Mouse (Mus musculus) lung, postnatal 25 days (tissue): ENCODE measurements around the gene Slc8a2.

Experiments used
- DNase-seq: peaks from one replicate; pipeline ENCODE4 v3.0.0; 2022; ENCODE audit warnings: low spot score

The Slc8a2 gene

DNA sequence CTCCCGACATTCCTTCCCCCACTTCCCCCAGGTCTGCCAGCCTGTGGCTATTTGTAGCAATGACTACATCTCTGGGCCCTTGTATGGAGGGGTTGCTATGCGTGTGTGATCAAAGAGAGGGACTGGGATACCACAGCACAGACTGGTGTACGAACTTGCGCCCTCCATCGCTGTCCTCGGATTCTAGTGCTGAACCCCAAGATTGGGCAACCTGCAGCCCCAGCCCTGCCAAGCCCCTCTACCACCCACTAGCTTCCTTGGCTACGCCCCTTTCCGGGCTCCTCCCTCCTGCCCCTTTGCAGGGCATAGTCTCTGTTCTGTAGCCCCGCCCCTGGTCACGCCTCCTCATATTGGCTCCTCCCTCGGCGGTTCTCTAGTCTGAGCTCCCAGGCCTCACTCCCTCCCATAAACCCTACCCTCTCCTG lies at the start of gene Slc8a2:
TSS of gene Slc8a2 (plus strand) at position 406 of the 425 bp plus-strand sequence.
- peak; percentile 60 for DNase-seq

DNA sequence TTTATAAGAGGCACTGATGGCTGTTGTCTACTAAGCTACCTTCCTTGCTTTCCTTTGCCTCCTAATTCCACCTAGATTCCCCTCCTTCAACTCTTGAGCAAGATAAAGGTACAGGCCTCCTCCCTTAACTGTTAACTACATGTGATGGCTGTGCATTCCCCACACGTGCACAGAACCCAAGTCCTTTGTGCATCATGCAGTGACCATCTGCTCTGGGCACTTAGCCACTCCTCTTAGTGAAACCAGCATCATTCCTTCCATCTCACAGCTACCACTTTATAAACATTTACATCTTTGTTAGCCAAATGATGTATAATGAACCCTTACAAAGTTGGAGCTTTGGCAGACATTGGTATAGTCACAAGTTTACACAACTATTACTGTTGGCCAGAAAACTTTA lies 49.7 kb upstream of the Slc8a2 start:
- no peak for DNase-seq

DNA sequence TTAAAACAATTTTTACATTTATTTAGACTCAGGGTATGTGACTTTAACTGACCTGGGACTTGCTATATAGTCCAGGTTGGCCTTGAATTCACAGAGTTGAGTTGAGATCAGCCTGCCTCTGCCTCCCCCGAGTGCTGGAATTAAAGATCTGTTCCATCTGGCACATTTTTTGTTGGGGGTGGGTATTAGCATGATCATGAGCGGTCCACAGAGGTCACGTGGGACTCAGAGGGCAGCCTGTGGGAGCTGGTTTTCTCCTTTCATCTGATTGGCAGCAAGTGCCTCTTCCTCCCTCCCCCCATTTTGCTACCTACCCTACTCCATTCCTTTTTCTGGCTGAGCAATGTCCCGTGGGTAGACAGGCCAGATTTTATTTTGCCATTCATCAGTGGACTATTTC lies 49.0 kb upstream of the Slc8a2 start:
- DNase-seq = no peak

DNA sequence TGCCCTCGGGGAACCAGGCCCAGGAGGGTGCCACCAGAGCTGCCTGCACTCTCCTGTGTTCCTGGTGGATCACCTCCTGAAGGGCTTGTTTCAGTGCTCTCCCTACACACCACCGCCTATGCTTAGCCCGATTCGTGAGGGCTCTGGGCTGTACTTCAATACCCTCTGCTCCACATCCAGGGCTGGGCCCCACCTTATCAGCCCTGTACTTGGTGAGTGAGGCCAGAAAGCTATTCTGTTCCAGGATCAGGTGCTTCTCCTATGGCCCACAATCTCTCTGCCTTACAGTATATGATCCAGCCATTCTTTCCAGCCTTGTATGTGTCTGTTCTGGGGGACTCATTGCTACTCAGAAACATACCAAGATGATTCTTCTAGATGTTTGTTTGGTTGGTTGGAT lies 46.3 kb upstream of the Slc8a2 start:
- no peak for DNase-seq

DNA sequence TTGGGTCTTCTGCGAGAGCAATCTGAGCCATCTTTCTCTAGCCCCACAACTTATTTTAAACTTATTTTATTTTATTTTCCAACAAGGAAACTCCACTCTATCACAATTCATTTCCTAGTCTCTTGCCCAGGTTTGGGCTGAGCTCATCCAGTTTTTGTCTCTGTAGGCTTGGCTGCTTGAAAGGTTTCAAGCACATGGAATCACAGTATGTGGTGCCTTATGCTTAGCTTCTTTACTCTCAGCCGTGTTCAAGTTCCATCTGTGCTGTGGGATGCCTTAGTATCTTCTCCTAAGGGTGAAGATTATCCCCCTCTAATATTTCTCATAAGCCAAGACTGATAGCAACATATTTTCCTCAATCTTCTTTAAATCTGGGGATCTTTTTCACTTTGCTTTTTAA lies 42.0 kb upstream of the Slc8a2 start:
- no peak for DNase-seq

DNA sequence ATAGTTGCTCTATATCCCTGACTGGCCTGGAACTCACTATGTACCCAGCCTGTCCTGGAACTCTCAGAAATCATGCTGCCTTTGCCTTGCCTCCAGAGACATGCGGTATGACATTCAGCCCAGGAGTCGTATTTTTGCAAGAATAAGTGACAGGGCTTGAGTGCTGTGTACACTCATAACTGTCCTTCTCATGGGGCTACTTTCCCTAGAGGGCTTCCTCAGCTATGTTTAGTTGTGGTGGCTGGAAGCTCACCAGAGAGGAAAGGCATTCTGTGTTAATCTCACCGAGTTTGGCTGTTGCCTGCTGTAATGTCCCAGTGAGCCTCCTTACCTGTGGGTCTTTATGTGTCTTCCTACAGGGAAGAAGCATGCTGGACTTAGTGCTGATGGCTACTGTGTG lies 35.0 kb upstream of the Slc8a2 start:
- no peak for DNase-seq

DNA sequence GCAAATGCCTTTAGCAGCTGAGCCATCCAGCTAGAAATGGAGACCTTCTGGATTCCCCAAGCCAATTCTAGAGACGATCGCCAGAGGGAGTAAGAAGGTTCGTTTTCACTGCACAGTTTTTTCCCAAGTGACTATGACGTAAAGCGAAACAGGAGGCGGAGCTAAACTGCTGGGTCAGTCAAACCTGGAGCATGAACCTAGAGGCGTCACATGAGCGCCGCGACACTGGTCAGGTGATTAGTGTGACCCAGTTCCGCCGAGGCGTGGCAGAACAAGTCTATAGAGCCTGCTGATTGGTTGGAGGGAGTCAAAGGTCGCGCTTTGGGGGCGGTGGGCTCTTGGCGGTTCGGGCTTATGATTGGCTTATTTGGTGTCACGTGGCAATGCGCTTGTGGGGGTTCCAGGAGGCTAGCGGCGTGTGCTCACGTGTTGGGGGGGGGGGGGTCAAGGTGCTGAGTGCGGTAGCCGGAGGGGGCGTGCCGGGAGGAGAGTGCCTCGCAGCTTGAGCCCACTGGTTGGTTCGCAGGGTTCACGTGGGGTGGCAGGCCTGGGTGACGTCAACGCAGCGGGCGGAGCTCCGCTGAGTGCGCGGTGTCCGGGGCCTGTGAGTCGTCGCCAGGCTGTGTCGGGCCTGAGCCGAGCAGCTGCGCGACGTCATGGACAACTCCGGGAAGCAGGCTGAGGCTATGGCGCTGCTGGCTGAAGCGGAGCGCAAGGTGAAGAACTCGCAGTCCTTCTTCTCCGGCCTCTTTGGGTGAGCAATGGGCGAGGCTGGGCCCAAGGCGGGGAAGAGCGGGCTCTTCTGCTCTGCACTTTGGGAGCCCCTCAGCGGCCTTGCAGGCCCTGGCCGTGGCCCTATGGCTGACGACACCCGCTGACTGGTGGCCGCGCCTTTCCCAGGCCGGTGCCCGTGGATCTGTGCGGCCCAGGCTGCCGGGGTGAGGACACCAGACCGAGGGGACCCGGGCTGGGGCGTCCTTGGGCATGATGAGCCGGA lies 31.3 kb upstream of the Slc8a2 start, which contains the start of gene Napa:
TSS of gene Napa (plus strand) at position 438 of the 997 bp plus-strand sequence.
- DNase-seq = peak; percentile 100

DNA sequence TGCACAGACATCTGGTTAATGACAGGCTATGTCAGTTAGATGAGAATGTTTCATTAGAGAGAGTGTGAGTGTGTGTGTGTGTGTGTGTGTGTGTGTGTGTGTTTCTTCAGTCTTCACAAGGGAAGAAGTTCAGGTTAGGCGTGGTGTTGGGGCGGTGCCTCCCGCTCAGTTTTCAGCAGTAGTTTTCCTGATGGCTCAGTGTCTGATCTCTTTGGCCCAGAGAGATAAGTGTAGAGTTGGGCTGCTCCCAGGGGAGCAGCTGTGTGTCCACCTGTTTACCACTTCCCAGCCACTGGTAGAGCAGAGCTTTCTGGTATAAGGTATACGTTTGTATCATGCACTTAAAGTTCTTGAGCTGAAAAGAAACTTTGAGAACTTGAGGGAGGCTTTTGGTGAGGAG lies 29.7 kb upstream of the Slc8a2 start:
- DNase-seq = no peak

DNA sequence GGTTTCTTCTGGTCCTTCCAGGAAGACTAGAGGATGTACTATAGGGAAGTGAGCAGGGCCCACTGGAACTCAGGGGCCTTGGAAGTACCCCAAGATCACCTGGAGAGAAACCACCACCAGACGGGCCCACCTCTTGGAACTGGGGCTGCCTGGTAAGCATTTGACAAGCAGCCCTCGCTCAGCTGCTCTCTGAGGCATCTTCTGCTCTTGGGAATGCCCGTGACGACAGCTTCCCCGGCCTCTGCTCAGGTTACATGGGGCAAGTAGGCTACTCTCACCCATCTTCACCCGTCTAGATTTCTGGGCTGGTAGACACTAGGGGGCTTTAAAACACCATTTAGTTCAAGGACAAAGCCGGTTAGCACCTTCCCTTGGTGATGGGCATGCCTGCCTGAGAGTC lies 28.5 kb upstream of the Slc8a2 start:
- no peak for DNase-seq

DNA sequence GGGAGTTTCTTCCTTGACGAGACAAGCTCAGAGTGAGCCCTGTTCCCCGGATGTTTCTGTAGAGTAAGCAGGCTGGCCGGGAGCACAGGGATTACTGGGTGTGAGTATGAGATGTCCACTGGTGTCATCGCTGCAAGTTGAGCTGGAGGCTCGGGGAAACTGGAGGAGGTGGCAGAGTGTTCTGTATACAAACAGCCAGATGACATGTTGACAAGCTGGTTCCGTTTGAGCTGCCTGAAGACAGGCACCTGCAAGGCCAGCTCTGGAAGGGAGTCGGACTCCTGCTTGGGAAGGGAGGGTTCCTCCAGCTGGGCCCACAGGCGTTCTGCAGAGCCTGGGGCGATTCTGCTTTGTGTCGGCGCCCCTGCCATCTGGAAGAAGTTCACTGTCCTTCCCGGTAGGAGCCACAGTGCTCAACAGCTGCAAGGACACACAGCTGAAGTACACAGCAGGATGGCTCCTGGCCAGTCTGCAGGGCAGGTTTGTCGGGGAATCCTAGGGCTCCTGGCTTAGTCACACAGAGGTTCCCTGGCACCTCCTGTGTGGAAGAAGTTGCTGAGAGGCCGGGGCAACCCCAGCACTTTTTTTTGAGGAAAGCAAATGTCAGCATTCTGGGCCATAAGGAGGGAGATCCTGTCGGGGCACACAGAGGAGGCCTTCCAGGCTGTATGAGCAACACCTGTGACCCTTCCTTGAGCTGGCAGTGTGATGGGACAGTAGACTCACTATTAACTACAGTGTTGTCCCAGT lies 27.7 kb upstream of the Slc8a2 start:
- DNase-seq = peak; percentile 9

DNA sequence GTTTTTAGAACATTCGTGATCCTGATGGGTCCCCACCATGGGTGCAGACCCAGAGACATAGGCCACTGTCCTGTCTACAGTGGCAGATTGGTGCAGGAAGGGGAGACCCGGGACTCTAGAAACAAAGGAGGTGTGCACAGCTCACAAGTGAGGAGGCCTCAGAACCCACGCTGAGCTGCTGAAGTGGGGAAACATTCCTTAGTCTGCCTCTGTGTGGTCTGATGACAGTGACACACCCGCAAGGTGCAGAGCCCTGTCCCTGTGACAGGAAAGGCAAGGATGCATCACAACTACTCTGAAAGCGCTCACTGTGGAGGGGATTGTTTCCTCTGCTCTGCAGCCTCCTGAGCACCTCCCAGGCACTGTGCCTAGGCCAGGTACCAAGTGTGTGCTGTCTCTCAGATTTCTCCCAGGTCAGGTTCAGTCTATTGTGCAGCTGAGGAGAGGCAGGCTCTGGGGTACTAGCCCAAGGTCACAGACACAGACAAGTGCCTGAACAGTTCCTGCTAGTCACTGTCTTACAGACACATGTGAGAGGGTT lies 26.9 kb upstream of the Slc8a2 start:
- no peak for DNase-seq

DNA sequence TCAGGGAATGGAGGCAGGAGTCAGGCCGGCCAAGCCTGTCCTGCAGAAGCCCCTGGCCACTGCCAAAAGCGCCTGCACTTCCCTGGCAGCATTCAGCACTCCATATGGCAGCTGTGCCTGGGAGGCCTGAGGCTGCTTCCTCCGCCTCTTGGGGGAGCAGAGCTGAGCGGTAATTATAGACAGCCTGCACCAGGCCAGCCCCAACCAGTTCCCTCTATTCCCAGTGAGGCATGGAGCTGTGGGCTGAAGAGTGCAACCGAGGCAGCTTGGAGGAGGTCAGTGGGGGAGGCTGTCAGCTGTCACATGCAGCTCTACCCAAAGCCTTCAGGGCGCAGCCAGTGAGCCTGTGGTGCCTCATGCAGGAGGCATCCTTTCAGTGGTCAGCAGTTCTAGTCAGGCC lies 25.9 kb upstream of the Slc8a2 start:
- DNase-seq = no peak

DNA sequence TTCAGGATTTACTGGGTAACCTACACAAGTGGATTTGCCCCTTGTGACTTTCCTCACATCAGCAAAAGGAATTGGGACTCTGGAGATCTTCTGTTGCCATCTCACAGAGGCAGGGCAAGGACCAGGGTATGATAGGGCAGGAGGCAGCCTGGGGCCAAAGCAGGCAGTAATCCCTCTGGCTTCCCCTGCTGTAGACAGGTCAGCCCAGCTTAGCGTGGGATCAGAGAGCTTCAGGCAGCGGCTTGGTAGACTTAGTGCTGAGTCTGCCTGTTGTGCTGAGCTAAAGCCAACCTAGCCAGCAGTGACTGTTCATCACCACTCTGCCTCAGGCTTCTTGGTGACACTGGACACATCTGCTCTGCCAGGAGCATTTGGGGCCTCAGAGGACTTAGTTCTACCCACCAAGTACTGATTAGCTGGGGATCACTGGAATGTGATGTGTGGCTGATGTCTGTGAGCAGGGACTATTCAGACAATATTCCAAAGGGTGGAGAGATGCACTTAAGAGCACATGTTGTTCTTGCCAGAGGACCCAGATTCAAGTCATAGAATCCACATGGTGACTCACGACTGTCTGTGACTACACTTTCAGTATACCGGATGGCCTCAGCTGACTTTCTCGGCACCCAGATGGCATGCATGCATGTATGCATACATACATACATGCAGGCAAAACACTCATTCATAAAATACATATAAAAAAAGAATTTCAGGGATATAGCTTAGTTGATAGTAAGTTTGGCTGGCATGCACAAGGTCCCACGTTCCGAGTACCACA lies 24.8 kb upstream of the Slc8a2 start:
- no peak for DNase-seq

DNA sequence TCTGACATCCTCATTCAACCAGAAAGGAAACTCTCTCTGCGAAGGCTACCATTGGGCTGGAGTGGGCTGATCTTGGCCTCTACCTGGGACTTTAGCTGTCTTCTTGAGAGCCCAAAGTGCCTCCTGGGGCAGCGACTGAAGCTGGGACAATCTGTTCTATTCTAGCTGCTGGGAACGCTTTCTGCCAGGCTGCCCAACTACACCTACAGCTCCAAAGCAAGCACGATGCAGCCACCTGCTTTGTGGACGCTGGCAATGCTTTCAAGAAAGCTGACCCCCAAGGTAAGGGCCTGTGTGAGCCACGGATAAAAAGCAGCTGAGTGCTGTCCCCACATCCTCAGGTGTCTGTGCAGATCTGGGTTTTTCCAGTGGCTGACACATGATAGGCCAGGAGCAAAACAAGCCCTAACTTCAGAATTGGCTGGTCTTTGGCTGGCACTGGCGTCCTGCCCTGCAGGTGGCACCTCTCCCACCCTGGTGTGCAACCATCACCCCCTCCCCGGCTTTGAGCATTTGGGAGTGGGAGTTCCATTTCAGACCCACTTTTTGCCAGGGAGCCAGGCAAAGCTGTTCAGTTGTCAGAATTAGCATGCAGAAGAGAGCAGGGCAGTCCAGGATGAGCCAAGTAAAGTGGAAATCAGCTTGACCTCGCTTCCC lies 20.6 kb upstream of the Slc8a2 start:
- no peak for DNase-seq

DNA sequence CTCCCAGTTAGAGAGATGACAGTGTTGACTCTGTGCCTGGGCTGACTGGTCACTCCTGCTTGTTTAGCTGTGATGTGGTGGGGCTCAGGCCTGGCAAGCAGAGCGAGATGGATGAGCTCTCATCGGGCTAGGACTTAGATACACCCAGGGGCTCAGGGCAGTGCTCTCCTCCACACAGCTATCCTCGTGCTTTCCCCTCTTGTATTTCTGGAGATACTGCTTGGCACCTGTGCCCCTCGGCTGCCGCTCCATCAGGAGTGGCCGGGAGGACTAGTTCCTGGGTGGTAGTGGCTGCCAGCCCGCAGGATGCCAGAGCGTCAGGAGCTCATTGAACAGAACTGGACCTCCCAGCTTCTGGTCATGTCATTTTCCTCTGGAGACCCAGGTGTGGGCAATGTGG lies 19.5 kb upstream of the Slc8a2 start:
- DNase-seq = no peak

DNA sequence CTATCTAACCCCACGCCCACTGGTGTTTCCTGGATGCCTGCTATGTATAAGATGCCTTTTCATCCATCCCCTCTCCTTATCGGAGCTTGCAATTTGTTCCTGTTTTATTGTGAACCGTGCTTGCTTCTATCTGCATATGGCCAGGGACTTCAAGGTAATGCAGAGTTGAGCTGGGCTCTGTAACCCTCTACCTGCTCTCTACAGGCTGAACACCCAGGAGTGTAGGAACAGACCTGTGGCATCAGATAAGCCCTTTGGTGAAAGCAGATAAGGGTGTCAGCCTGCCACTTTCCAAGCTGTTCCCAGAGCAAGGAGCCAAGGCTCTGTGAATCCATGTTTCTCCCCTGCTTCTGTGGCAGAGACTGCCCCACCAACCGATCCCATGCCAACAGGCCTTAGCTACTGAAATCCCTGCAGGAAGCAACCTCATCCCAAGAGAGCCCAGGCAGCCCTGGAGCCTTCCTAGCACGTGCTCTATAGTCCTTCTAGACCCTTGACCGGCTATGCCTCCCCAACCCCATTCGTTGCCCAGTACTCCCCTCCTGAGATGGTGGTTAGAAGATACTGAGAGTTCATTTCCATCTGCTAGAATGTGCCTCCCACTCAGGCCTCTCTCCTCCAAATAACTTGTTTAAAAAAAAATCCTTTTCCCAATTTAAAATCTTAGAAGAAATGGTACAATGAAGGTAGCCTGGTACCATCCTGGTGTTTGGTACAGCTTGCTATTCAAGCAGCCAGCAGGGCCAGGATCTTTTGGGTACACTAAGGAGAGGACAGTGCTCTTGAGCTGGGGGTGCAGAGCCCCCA lies 18.1 kb upstream of the Slc8a2 start:
- no peak for DNase-seq

DNA sequence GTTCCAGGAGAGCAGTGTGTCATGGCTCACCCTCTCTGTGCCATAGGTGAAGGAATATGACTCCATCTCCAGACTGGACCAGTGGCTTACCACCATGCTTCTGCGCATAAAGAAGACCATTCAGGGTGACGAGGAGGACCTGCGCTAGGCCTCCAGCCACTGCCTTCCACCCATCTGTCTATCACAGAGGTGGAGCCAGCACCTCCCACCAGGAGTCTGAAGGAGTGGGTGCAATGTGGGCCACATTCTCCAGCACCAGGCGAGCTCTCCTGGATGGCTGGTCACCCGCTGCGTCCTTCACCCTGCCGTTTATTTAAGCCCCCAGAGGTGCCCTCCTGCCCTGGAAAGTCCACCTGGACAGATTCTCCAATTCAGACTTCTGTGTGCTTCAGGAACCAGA lies 13.2 kb upstream of the Slc8a2 start:
- no peak for DNase-seq

DNA sequence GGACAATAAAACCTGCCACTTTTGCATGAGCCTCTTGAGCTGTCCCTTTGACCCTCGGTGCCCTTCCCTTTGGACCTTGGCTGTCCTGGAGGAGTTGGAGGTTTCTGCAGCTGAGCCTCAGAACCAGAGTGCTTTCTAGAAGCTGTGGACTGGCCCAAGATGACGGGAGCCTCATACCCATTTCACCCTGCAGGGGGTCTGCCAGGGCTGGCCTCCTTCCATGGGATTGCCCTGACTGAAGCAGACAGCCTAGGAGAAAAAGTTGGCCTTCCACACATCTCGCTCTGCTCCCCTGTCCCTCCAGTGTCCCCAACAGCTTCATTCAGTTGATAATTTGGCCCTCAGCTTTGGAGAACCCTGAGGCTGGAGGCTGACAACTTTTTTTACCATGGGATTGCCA lies 12.5 kb upstream of the Slc8a2 start:
- DNase-seq = no peak

DNA sequence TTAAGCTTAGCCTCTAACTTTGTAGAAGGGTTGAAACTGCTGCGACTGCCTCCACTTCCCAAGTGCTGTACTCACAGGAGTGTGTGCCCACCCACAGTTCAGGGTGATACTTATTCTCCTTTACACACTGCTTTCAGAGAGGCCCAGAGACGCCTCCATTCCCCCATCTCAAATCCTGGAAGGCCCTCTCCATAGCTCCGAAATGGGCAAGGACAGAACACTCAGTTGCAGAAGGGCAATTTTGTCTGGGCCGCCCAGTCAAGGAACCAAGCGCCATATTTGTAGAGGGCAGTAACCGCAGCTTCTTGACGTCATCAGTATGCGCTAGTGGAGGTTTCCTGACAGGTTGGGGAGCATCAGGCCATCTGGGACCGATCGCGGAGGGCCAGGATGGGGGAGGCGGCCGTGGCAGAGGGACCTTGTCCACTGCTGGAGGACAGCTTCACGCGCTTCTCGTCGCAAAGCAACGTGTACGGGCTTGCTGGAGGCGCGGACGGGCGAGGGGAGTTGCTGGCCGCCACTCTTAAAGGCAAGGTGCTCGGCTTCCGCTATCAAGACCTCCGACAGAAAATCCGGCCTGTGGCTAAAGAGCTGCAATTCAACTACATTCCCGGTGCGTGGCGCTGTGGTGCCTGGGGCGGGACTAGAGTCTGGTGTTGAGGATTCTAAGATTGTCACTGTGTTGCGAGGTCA lies 9.9 kb upstream of the Slc8a2 start, which contains the start of gene Kptn:
TSS of gene Kptn (plus strand) at position 327 of the 693 bp plus-strand sequence.
- DNase-seq = peak; percentile 92

DNA sequence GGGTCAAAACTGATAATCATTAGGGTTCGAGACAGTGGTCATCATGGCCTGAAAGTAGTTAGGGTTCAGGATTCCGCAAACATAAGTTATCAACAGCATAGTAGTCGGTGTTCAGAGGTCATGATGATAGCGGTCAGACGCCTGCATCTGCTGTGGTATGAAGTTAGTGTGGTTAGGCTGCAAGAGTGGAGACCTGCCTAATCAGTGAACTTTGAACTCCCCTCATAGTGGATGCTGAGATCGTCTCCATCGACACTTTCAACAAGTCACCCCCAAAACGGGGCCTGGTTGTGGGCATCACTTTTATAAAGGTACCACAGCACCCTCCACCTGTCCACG lies 9.4 kb upstream of the Slc8a2 start:
- no peak for DNase-seq
